Mouse (Mus musculus) megakaryocyte progenitor cell, adult 5-6 weeks (primary cell): ENCODE results near the gene Fpr3. TPM values are rescaled to one million over a fixed set of nuclear protein-coding genes. Genes with fewer than 3 reads are reported as not detected.
"Not testable (repeated sequence)": the region's sequence is repeated elsewhere in the genome, so short reads cannot be mapped to it uniquely, and the experiment has no call there.

Source experiments
- ATAC-seq: replicated peaks from 2 replicates; pipeline ENCODE4 v1.8.0; 2016; ENCODE audit warnings: mild to moderate bottlenecking, moderate TSS enrichment, inconsistent platforms; ENCODE audit not compliant: poor library complexity
- total RNA-seq, 2 experiments: library from RNA; stranded (forward) in 1 of 2; stranded (reverse) in 1 of 2; fragments of 157-497, 149-512 nt in 1 of 2; fragments of 200-1000 nt in 1 of 2; gene quantifications; 2 replicates each; pipeline versions ENCODE4 v1.2.3 to v1.2.4; 2015 to 2017

The Fpr3 gene
- total RNA-seq, 2 experiments from 2014 or later = not detected

DNA sequence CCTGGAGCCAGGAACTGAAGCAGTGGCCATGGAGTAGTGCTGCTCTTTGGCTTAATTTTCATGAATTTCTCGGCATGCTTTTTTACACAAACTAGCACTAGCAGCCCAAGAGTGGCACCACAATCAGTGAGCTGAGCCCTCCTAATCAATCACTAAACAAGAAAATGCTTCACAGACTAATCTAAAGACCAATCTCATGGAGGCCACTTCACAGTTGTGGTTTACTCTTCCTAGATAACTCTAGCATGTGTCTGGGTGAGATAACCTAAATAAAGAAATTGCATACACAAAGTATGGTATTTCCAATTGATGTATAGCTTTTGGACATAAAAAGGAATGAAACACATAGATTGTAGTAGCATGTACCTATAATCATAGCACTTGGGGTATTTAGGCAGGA lies 8.3 kb upstream of the Fpr3 start:
- ATAC-seq = 0 out of 2 replicates have a peak, but pooled peaks have one; percentile 39

DNA sequence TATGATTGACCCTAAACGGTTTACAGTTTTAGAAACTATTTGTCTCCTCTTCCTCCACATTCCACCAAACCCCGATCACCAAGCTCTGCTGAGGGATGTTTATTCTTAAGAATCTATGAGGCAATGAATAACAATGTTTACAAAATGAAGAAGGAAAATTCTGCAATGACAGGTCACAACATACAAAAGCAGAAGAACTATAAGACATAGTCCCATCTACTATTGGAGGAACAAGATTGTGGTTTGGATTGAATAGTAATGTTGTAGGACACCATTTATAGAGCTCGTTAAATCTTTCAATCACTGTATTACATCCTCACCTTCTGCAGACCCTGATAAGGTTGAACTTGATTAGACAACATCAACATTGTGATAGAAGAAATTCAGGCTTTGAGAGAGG lies 5.0 kb upstream of the Fpr3 start:
- ATAC-seq = peak; percentile 45

DNA sequence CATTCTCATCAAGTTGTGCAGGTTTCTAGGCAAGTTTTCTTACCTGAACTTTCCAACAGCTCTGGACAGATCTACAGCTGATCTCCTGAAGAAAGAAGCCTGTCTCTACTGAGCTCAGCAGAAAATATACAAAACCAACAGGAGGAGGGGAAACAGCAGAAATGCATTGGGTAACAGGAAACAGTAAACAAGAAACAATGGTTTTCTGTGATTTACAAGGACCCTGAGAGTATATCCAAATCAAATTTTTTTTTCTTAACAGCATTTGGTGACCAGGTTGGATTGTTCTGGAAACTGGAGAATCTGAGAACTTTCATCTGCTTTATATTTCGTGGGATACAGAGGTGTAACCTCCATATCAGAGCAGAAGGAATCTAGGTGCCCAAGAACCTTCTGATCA lies 3.8 kb upstream of the Fpr3 start, which contains the start of gene Fpr1:
Gene Fpr1, minus strand, starts transcription at position 101 of the 400 bp plus-strand sequence.
- no peak for ATAC-seq

DNA sequence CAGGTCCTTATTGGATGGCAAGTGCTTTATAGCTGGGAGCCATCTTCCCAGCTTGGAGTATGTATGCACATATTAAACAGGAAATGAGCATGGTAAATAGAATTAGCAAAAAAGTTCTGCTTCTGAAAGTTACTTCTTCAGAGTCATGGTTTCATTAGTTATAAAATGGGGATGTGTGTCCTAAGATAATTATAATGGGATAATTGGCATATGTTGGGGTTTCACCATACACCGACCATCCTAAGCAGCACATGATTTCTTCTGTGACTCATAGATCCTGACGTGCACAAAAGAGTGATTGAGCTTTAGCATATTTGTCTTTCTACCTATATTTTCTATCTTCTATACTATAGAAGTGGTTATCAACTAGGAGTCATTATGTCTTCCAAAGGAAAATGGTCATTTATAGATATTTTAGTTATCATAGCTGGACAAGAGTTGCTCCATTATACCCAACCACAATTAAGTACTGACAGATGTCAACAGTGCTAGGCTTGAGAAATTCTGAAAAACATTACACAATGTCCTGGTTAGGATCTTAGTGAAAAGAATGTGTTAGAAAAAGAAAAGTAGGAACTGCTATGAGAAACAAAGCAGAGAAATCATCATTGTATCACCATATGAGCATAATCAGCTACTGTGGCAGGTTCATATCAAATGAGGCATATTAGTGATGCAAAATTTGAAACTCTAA lies 2.2 kb downstream of the Fpr3 start:
- peak; percentile 83 for ATAC-seq

DNA sequence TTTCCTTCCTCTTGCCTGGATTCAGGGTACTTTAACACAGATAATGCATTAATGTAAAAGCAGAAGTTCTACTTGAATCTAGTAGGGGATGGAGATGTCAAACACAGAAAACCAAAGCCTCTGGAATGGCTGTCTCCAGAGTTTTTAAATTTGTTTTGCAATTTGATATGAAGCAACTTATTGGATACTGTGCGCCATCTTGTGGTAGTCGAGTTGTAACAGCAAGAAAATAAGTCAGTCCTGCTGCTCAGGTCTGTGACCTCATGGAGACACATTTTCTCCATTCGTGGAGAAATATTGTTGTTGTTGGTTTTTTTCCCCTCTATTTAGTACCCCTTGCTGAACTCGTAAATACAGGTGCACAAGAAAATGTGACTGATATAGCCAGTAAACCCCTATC lies 8.4 kb downstream of the Fpr3 start:
- ATAC-seq = peak; percentile 71

DNA sequence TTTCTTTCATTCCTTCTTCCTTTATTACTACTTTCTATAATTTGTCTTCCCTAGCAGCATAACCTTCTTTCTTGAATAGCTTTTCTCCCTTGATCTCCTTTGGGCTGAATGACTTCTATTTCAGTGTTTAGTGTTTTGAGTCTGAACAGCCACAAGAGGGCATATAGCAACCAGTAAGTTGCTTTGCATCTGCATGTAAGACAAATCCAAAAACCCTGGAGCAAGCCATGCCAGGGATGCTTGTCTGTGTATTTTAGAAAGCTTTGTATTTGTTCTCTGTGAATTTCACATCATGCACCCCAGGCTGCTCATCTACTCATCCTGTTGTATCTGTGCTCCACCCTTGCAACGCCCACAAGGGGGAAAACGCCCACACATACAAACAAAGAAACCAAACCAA lies 11.6 kb downstream of the Fpr3 start:
- ATAC-seq = 0 out of 2 replicates have a peak, but pooled peaks have one; percentile 21

DNA sequence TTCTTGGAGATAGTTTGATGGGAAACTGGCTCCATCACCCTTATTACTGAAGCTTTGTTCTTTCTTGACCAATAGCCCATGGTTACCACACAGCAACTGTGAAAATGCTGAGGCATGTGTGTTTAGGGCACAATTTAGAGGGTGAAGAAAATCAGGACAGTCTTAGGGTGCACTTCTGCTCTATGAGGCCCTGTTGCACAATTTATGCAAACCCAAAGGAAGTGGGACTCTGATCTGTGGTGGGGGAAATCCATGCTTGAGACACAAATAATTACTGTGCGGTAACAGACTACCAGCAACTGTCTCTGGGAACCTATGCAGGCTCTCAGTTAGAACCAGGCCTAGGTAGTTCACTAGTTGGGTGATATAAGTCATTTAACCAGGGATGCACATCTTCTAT lies 13.1 kb downstream of the Fpr3 start:
- ATAC-seq = peak; percentile 87

DNA sequence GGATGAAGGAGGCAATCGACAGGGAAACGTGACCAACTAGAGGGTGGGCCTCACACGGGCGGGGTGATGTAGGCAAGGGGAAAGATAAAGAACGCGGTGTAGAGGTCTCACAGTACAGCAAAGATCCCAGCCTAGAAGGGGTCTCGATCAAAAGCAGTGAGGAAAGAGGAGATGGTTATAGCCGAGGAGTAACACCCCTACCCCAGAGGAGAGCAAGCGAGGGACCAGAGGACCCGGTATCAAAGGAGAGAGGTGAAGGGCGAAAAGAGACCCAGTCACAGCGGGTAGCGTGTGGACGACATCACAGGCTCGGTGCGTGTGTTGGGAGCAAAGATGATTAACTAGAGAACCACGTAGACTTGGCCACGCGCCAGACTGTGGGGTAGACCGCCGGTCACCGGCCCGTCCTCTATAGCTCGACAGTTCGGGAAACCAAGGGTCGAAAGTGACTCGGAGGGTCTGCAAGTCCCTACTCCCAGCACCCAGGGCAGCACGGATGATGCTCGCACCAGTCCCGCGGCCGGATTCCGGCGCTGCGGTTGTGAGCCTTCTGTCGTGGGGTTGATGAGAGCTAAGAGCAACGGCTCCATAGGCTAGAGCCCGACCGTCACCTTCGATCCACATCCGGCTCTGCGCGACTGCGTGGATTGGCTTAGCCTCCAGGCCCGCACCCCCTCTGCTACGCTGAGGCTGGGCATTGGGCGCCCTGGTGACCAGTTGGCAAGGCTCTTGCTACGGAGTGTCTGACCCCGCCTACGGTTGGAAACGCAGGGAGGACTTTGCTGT lies 22.2 kb downstream of the Fpr3 start:
- peak; percentile 95 for ATAC-seq

DNA sequence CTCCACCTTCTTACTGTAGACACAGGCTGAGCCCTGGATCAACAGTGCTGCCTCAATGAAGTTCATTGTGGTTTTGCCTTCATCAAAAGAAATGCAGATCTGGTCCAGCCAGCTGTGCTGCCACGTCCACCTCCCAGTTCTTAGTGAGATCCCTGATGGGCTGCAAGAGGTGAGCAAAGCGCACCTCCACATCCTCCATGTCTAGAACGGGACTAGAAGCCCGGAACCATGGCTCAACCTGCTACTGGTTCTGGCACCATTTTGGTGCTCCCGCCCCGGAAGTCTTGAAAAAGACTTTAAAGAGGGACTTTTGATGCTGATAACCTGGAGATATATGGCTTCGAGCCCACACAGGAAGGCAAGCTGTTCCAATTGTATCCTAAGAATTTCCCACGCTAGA lies 25.0 kb downstream of the Fpr3 start:
- ATAC-seq = not testable (repeated sequence)

DNA sequence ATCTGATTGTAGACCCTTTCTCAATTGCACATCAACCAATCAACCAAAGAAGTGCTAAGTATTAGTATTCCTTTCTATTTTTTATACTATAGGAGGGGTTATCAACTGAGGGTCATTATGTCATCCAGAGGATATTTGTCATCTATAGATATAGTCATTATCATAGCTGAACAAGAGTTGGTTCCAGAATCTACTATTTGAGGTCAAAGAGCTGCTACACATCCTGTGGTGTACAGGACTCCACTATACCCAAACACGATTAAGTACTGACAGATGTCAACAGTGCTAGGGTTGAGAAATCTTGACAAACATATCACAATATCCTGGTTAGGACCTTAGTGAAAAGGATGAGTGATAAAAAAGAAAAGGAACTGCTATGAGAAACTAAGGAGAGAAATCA lies 29.7 kb downstream of the Fpr3 start:
- ATAC-seq = no peak

DNA sequence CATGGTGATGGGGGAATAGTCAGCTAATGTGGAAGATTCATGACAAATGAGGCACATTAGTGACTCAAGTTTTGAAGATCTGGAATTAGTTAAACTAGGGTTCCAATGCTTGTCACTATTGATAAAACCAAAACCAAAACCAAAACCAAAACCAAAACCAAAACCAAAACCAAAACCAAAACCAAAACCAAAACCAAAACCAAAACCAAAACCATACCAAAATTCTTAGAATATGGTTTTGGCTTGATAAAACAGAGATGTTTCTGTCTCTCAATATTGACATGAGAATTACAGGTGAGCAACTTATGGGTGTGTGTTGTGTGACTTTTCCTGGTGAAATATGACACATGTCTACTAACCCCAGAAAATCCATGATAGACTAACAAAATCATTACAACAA lies 30.1 kb downstream of the Fpr3 start:
- no peak for ATAC-seq

DNA sequence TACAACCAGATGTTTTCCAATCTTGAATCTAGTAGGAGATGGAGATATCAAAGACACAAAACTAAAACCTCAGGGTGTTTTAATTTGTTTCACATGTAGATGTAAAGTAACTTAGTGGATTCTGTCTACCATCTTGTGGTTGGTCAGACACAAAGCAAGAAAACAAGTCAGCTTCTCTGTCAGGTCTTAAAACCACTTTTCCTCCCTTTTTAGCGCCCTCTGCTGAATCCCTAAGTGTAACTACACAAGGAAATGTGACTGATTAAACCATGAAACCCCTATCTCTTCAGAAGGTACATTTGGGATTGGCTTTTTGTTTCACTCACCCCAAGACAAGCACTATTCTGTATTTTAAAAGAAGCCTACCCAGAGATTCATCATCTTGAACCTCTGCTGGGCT lies 85.8 kb downstream of the Fpr3 start:
- peak; percentile 78 for ATAC-seq

DNA sequence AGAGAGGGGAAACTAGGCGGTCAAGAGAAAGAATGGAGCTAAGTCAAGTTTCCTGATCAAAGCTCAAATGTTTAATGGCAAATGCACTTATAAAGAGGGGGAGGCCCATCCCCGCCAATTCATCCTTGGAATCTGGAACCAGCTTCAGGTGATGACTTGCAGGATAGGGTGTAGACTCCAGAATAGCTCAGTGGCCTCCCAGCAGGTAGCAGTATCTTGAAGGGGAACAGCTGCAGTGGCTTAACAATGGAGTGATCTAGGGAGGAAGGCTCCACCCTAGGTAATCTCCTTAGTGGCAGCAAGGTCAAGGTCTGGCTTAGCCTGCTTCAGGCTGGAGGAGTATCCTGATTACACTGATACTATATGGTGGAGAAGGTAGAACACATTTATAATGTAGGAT lies 93.6 kb downstream of the Fpr3 start:
- not testable (repeated sequence) for ATAC-seq

DNA sequence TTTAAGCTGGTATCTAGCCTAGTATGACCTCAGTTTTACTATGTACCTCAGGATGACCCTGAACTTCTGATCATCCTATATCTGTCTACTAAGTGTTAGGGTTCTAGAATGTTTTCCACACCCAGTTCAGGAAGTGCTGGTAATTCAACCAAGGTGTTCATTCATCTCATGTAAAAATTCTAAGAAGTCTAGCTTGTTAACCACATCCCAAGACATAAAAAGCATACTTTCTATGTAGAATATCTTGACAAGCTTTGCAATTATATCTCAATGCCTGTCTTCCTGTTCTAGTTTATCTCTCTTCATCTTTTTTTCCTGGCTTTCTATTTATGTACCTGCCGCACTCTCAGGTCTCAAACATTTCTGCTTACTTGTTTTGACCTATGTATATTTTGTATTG lies 117.1 kb downstream of the Fpr3 start:
- no peak for ATAC-seq

Other genes with a start within 250 kb of the Fpr3 start
- gene Vmn2r90, start 184.1 kb upstream of the Fpr3 start, total RNA-seq (2015) = 0.22 TPM in 1 of 2 replicates, not detected in the other
- gene Vmn2r90, start 184.1 kb upstream of the Fpr3 start, total RNA-seq (2017) = not detected in 2 replicates
- 1.1 and 3.4 TPM in 2 replicates for gene Spaca6, start 60.7 kb upstream of the Fpr3 start, total RNA-seq (2015)
- 1.0 and 1.5 TPM in 2 replicates for gene Spaca6, start 60.7 kb upstream of the Fpr3 start, total RNA-seq (2017)
- not detected in 2 replicates for gene Has1, start 32.6 kb upstream of the Fpr3 start, total RNA-seq (2015)
- not detected in 2 replicates for gene Has1, start 32.6 kb upstream of the Fpr3 start, total RNA-seq (2017)
- gene Fpr1, start 3.9 kb upstream of the Fpr3 start, total RNA-seq (2015) = 1.8 and 2.3 TPM in 2 replicates
- gene Fpr1, start 3.9 kb upstream of the Fpr3 start, total RNA-seq (2017) = 1.4 and 1.5 TPM in 2 replicates
- gene Fpr2, start within 50 bp of the Fpr3 start, total RNA-seq (2015) = 12.1 and 17.4 TPM in 2 replicates
- gene Fpr2, start within 50 bp of the Fpr3 start, total RNA-seq (2017) = 3.3 and 4.9 TPM in 2 replicates
- gene Fpr-rs4, start 133.9 kb downstream of the Fpr3 start, total RNA-seq (2015) = not detected in 2 replicates
- gene Fpr-rs4, start 133.9 kb downstream of the Fpr3 start, total RNA-seq (2017) = not detected in 2 replicates
- gene Vmn2r124, start 161.6 kb downstream of the Fpr3 start, total RNA-seq (2015) = not detected in 2 replicates
- not detected in 2 replicates for gene Vmn2r124, start 161.6 kb downstream of the Fpr3 start, total RNA-seq (2017)
- gene Vmn2r91, start 197.2 kb downstream of the Fpr3 start, total RNA-seq (2015) = not detected in 2 replicates
- not detected in 2 replicates for gene Vmn2r91, start 197.2 kb downstream of the Fpr3 start, total RNA-seq (2017)